Mouse (Mus musculus) megakaryocyte-erythroid progenitor cell, adult 5 weeks (primary cell): ENCODE data around the gene Foxo1. TPM values are rescaled to one million over a fixed set of nuclear protein-coding genes. Genes with fewer than 3 reads are reported as not detected.

ENCODE experiments used
- polyA plus RNA-seq: library from polyadenylated mRNA; stranded (reverse); fragments of >175 nt; gene quantifications from 2 replicates; pipeline ENCODE4 v1.2.3, GENCODE M21; 2012

Gene Foxo1
- polyA plus RNA-seq = 2.9 and 3.4 TPM in 2 replicates

GRCm38 (mm10) chr3:52267652-52268486, at the start of gene Foxo1:
Gene Foxo1 (plus strand): TSS chr3:52268336.

Other genes starting within 250 kb of the Foxo1 start
- 8.7 and 13.2 TPM in 2 replicates for gene Maml3, start 163.3 kb upstream of the Foxo1 start, polyA plus RNA-seq